Mouse (Mus musculus) lung, embryonic 15.5 days (tissue): ENCODE measurements around the gene Wwc2. TPM values are rescaled to one million over a fixed set of nuclear protein-coding genes. Genes with fewer than 3 reads are reported as not detected.

Experiments used
- ATAC-seq: fragments of 200-750 bp; cut with Nextera tagmentation; 2 replicates; pipeline ENCODE4 v1.8.0; 2017; ENCODE audit warnings: moderate number of reproducible peaks, borderline replicate concordance; ENCODE audit not compliant: low FRiP score, low TSS enrichment; ENCODE audit errors: extremely low read depth
- H3K27ac ChIP-seq: fragments of 300-500 bp; sonication (generic); 2 replicates; pipeline ENCODE4 v1.5.1; 2015; ENCODE audit warnings: moderate library complexity, mild to moderate bottlenecking, inconsistent platforms
- H3K27me3 ChIP-seq: fragments of 300-500 bp; sonication (generic); 2 replicates; pipeline ENCODE4 v1.6.1; 2015; ENCODE audit warnings: inconsistent platforms
- H3K36me3 ChIP-seq: fragments of 300-500 bp; sonication (generic); 2 replicates; pipeline ENCODE4 v1.6.1; 2015; ENCODE audit warnings: inconsistent platforms
- H3K4me1 ChIP-seq: fragments of 300-500 bp; sonication (generic); 2 replicates; pipeline ENCODE4 v1.6.1; 2015; ENCODE audit warnings: inconsistent platforms
- H3K4me2 ChIP-seq: fragments of 300-500 bp; sonication (generic); 2 replicates; pipeline ENCODE4 v1.6.1; 2015; ENCODE audit warnings: inconsistent platforms, mild to moderate bottlenecking, moderate library complexity
- H3K4me3 ChIP-seq: fragments of 300-500 bp; sonication (generic); 2 replicates; pipeline ENCODE4 v1.5.1; 2015; ENCODE audit warnings: mild to moderate bottlenecking, inconsistent platforms
- H3K9ac ChIP-seq: fragments of 300-500 bp; sonication (generic); 2 replicates; pipeline ENCODE4 v1.6.1; 2015; ENCODE audit warnings: inconsistent platforms
- H3K9me3 ChIP-seq: fragments of 300-500 bp; sonication (generic); 2 replicates; pipeline ENCODE4 v1.6.1; 2016; ENCODE audit warnings: inconsistent platforms
- WGBS: fragments of 180-500 bp; shearing (Covaris S2); methylation state at CpG from one replicate; pipeline ENCODE4 v1.1.7; 2015; 5-methylcytosine and 5-hydroxymethylcytosine counted together
- polyA plus RNA-seq: library from polyadenylated mRNA; unstranded; fragments of >200 nt; fragmentation: Nextera tagmentation; extraction: Ambion mirVana; gene quantifications from 2 replicates; pipeline ENCODE4 v1.2.1, GENCODE M21; 2015

Gene Wwc2
- polyA plus RNA-seq, 1 experiment from 2014 or later, result 13.9 TPM

- H3K4me3 ChIP-seq, result no peak overlapping the region
- no peak overlapping the region for H3K27ac ChIP-seq
- H3K27me3 ChIP-seq, result no peaks in the 10 kb centered on the region
- no peak for ATAC-seq
- H3K36me3 ChIP-seq, result peaks cover 7% of the 10 kb centered on the region
- peaks cover under 1% of the 10 kb centered on the region; the same call in 1 of the 2 replicates for H3K9me3 ChIP-seq
- no peak overlapping the region for H3K4me2 ChIP-seq
- H3K9ac ChIP-seq, result no peak overlapping the region
- WGBS, result 88% methylated on average over 7 of the region's 7 CpGs
- H3K4me1 ChIP-seq, result peaks cover 8% of the 10 kb centered on the region; the same call in 1 of the 2 replicates
Observed at GRCm38 (mm10) chr8:47914946-47915345, 75.8 kb downstream of the Wwc2 start.

- 90% methylated on average over 8 of the region's 8 CpGs for WGBS
- Histone ChIP-seq H3K36me3 (peaks cover 4% of the 10 kb centered on the region), H3K27ac (no peak overlapping the region)
Observed at GRCm38 (mm10) chr8:47914161-47914560, 76.6 kb downstream of the Wwc2 start.

GRCm38 (mm10) chr8:47913621-47914020 lies 77.1 kb downstream of the Wwc2 start:
- H3K4me2 ChIP-seq, result no peak overlapping the region
- no peak overlapping the region for H3K27ac ChIP-seq
- no peak overlapping the region for H3K9ac ChIP-seq
- H3K9me3 ChIP-seq, result peaks cover 2% of the 10 kb centered on the region; the same call in 1 of the 2 replicates
- H3K4me3 ChIP-seq, result no peak overlapping the region
- ATAC-seq, result no peak
- WGBS, result 91% methylated on average over 9 of the region's 9 CpGs
- H3K4me1 ChIP-seq, result peaks cover 8% of the 10 kb centered on the region; the same call in 1 of the 2 replicates
- peaks cover 3% of the 10 kb centered on the region for H3K36me3 ChIP-seq
- no peaks in the 10 kb centered on the region for H3K27me3 ChIP-seq

More at GRCm38 (mm10) chr8:47914161-47914560, 76.6 kb downstream of the Wwc2 start:
- Histone ChIP-seq H3K4me2 (no peak overlapping the region), H3K4me1 (peaks cover 8% of the 10 kb centered on the region; the same call in 1 of the 2 replicates), H3K4me3 (no peak overlapping the region), H3K9me3 (peaks cover 2% of the 10 kb centered on the region; the same call in 1 of the 2 replicates), H3K27me3 (no peaks in the 10 kb centered on the region), H3K9ac (no peak overlapping the region)
- ATAC-seq, result no peak

- Histone ChIP-seq H3K27ac (no peak overlapping the region), H3K4me3 (no peak overlapping the region), H3K4me1 (no peaks in the 10 kb centered on the region), H3K9ac (no peak overlapping the region), H3K36me3 (no peaks in the 10 kb centered on the region), H3K9me3 (peaks cover 2% of the 10 kb centered on the region; the same call in 1 of the 2 replicates), H3K27me3 (no peaks in the 10 kb centered on the region), H3K4me2 (no peak overlapping the region)
- ATAC-seq, result no peak
- 96% methylated on average over 11 of the region's 11 CpGs for WGBS
Observed at GRCm38 (mm10) chr8:47909681-47910080, 81.0 kb downstream of the Wwc2 start.

GRCm38 (mm10) chr8:47907056-47907455 lies 83.7 kb downstream of the Wwc2 start:
- Histone ChIP-seq H3K27me3 (no peaks in the 10 kb centered on the region), H3K36me3 (no peaks in the 10 kb centered on the region), H3K4me3 (no peak overlapping the region), H3K9ac (no peak overlapping the region), H3K27ac (no peak overlapping the region), H3K9me3 (peaks cover 2% of the 10 kb centered on the region; the same call in 1 of the 2 replicates), H3K4me2 (no peak overlapping the region), H3K4me1 (peaks cover 5% of the 10 kb centered on the region; the same call in 1 of the 2 replicates)
- WGBS, result 60% methylated on average over 9 of the region's 9 CpGs
- ATAC-seq, result no peak

- peaks cover 5% of the 10 kb centered on the region; the same call in 1 of the 2 replicates for H3K4me1 ChIP-seq
- no peak overlapping the region for H3K4me3 ChIP-seq
- H3K36me3 ChIP-seq, result no peaks in the 10 kb centered on the region
- H3K27me3 ChIP-seq, result no peaks in the 10 kb centered on the region
- peaks cover 2% of the 10 kb centered on the region; the same call in 1 of the 2 replicates for H3K9me3 ChIP-seq
- no peak for ATAC-seq
- no peak overlapping the region for H3K27ac ChIP-seq
- no peak overlapping the region for H3K9ac ChIP-seq
- no peak overlapping the region for H3K4me2 ChIP-seq
- WGBS, result 88% methylated on average over 9 of the region's 9 CpGs
Observed at GRCm38 (mm10) chr8:47906142-47906541, 84.6 kb downstream of the Wwc2 start.

GRCm38 (mm10) chr8:47905256-47905655 lies 85.5 kb downstream of the Wwc2 start:
- Histone ChIP-seq H3K4me2 (no peak overlapping the region), H3K9ac (no peak overlapping the region), H3K27ac (no peak overlapping the region), H3K4me1 (peaks cover 5% of the 10 kb centered on the region; the same call in 1 of the 2 replicates), H3K36me3 (0 out of 2 replicates have a peak, but pooled peaks cover 1% of the 10 kb centered on the region), H3K4me3 (no peak overlapping the region), H3K9me3 (peaks cover 2% of the 10 kb centered on the region; the same call in 1 of the 2 replicates), H3K27me3 (no peaks in the 10 kb centered on the region)
- WGBS, result 89% methylated on average over 7 of the region's 7 CpGs
- ATAC-seq, result no peak

GRCm38 (mm10) chr8:47904004-47904403 lies 86.7 kb downstream of the Wwc2 start:
- H3K9me3 ChIP-seq, result no peaks in the 10 kb centered on the region
- H3K27ac ChIP-seq, result no peak overlapping the region
- 62% methylated on average over 7 of the region's 7 CpGs for WGBS
- H3K4me3 ChIP-seq, result no peak overlapping the region
- 0 out of 2 replicates have a peak, but pooled peaks cover 7% of the 10 kb centered on the region for H3K36me3 ChIP-seq
- peaks cover 5% of the 10 kb centered on the region; the same call in 1 of the 2 replicates for H3K4me1 ChIP-seq
- no peak overlapping the region for H3K4me2 ChIP-seq
- no peak overlapping the region for H3K9ac ChIP-seq
- H3K27me3 ChIP-seq, result no peaks in the 10 kb centered on the region
- no peak for ATAC-seq

GRCm38 (mm10) chr8:47902704-47903103 lies 88.0 kb downstream of the Wwc2 start:
- peaks cover 5% of the 10 kb centered on the region; the same call in 1 of the 2 replicates for H3K4me1 ChIP-seq
- no peak overlapping the region for H3K4me2 ChIP-seq
- H3K36me3 ChIP-seq, result 0 out of 2 replicates have a peak, but pooled peaks cover 7% of the 10 kb centered on the region
- no peaks in the 10 kb centered on the region for H3K9me3 ChIP-seq
- H3K27me3 ChIP-seq, result no peaks in the 10 kb centered on the region
- no peak overlapping the region for H3K4me3 ChIP-seq
- no peak overlapping the region for H3K9ac ChIP-seq
- WGBS, result 70% methylated on average over 3 of the region's 3 CpGs
- H3K27ac ChIP-seq, result no peak overlapping the region
- no peak for ATAC-seq

GRCm38 (mm10) chr8:47900361-47900760 lies 90.4 kb downstream of the Wwc2 start:
- Histone ChIP-seq H3K4me3 (no peak overlapping the region), H3K36me3 (peaks cover 7% of the 10 kb centered on the region; the same call in 1 of the 2 replicates), H3K27ac (no peak overlapping the region), H3K4me1 (peaks cover 5% of the 10 kb centered on the region; the same call in 1 of the 2 replicates), H3K9ac (no peak overlapping the region), H3K27me3 (no peaks in the 10 kb centered on the region), H3K4me2 (no peak overlapping the region), H3K9me3 (no peaks in the 10 kb centered on the region)
- WGBS, result 94% methylated on average over 9 of the region's 9 CpGs
- no peak for ATAC-seq

GRCm38 (mm10) chr8:47899891-47900290 lies 90.8 kb downstream of the Wwc2 start:
- Histone ChIP-seq H3K27me3 (no peaks in the 10 kb centered on the region), H3K4me3 (no peak overlapping the region), H3K27ac (no peak overlapping the region), H3K4me2 (no peak overlapping the region), H3K9ac (no peak overlapping the region), H3K4me1 (peaks cover 5% of the 10 kb centered on the region; the same call in 1 of the 2 replicates), H3K9me3 (no peaks in the 10 kb centered on the region), H3K36me3 (peaks cover 7% of the 10 kb centered on the region; the same call in 1 of the 2 replicates)
- ATAC-seq, result no peak
- 93% methylated on average over 3 of the region's 3 CpGs for WGBS

- H3K9ac ChIP-seq, result no peak overlapping the region
- H3K4me1 ChIP-seq, result no peaks in the 10 kb centered on the region
- H3K27ac ChIP-seq, result no peak overlapping the region
- ATAC-seq, result no peak
- H3K4me2 ChIP-seq, result no peak overlapping the region
- H3K27me3 ChIP-seq, result no peaks in the 10 kb centered on the region
- 96% methylated on average over 3 of the region's 3 CpGs for WGBS
- H3K4me3 ChIP-seq, result no peak overlapping the region
- no peaks in the 10 kb centered on the region for H3K9me3 ChIP-seq
- H3K36me3 ChIP-seq, result peaks cover 3% of the 10 kb centered on the region; the same call in 1 of the 2 replicates
Observed at GRCm38 (mm10) chr8:47892419-47892818, 98.3 kb downstream of the Wwc2 start.
